Mouse (Mus musculus) E14TG2a.4 (cell line): ENCODE measurements at regions not wholly inside any gene's neighbourhood (a gene's known extent, or its start where the extent isn't known, plus 50 kb on each side); places are given as distances from the start of the nearest gene placed in this dataset.

Experiments
- H3K27me3 ChIP-seq: 2 replicates; pipeline ENCODE4 v1.6.1; 2014; ENCODE audit warnings: low read length, control low read depth; ENCODE audit not compliant: insufficient read depth
- H3K36me3 ChIP-seq: 2 replicates; pipeline ENCODE4 v1.6.1; 2014; ENCODE audit warnings: low read length, control low read depth; ENCODE audit not compliant: insufficient read depth
- H3K4me1 ChIP-seq: replicated peaks from 2 replicates; pipeline ENCODE4 v1.6.1; 2014; ENCODE audit warnings: low read depth, low read length, control low read depth
- H3K4me3 ChIP-seq: replicated peaks from 2 replicates; pipeline ENCODE4 v1.5.1; 2014; ENCODE audit warnings: mild to moderate bottlenecking, low read length
- H3K9me3 ChIP-seq: 2 replicates; pipeline ENCODE4 v1.6.1; 2014; ENCODE audit warnings: low read length, control low read depth
- CTCF ChIP-seq: conservative IDR thresholded peaks from 2 replicates; pipeline ENCODE4 v1.5.1; 2014; ENCODE audit warnings: low read length
- NANOG ChIP-seq: IDR thresholded peaks from 2 replicates; pipeline ENCODE4 v1.6.1; 2014; ENCODE audit warnings: borderline replicate concordance, low read length, mixed read lengths
- POU5F1 ChIP-seq: IDR thresholded peaks from 2 replicates; pipeline ENCODE4 v1.6.1; 2014; ENCODE audit warnings: low read length, borderline replicate concordance

GRCm38 (mm10) chr12:12882931-12883553 lies 58.7 kb downstream of the Mycn start:
- Histone ChIP-seq H3K4me1 (peaks cover 60% of the 10 kb centered on the region), H3K4me3 (no peak overlapping the region), H3K27me3 (no peaks in the 10 kb centered on the region), H3K36me3 (no peaks in the 10 kb centered on the region), H3K9me3 (no peaks in the 10 kb centered on the region)
- no peak for TF ChIP-seq POU5F1
- no peak for TF ChIP-seq CTCF
- no peak for TF ChIP-seq NANOG

GRCm38 (mm10) chr12:12878031-12878430 lies 63.7 kb downstream of the Mycn start:
- TF ChIP-seq NANOG: no peak
- no peak for TF ChIP-seq CTCF
- no peaks in the 10 kb centered on the region for H3K36me3 ChIP-seq

GRCm38 (mm10) chr12:12877539-12877938 lies 64.2 kb downstream of the Mycn start:
- Histone ChIP-seq H3K4me1 (peaks cover 87% of the 10 kb centered on the region), H3K9me3 (no peaks in the 10 kb centered on the region), H3K4me3 (no peak overlapping the region), H3K27me3 (no peaks in the 10 kb centered on the region), H3K36me3 (no peaks in the 10 kb centered on the region)
- no peak for TF ChIP-seq NANOG

More at GRCm38 (mm10) chr12:12878031-12878430, 63.7 kb downstream of the Mycn start:
- Histone ChIP-seq H3K27me3 (no peaks in the 10 kb centered on the region), H3K9me3 (no peaks in the 10 kb centered on the region), H3K4me1 (peaks cover 82% of the 10 kb centered on the region), H3K4me3 (no peak overlapping the region)

- Histone ChIP-seq H3K36me3 (no peaks in the 10 kb centered on the region), H3K9me3 (no peaks in the 10 kb centered on the region), H3K27me3 (no peaks in the 10 kb centered on the region), H3K4me1 (peaks cover 92% of the 10 kb centered on the region), H3K4me3 (no peak overlapping the region; the same call in 1 of the 2 replicates)
- TF ChIP-seq NANOG (no peak), CTCF (no peak), POU5F1 (no peak)
Observed at GRCm38 (mm10) chr12:12875976-12876745, 65.6 kb downstream of the Mycn start.

GRCm38 (mm10) chr12:12873551-12873950 lies 68.2 kb downstream of the Mycn start:
- TF ChIP-seq POU5F1 (no peak), CTCF (no peak), NANOG (no peak)
- H3K9me3 ChIP-seq: no peaks in the 10 kb centered on the region
- H3K4me1 ChIP-seq: peaks cover 84% of the 10 kb centered on the region
- no peaks in the 10 kb centered on the region for H3K27me3 ChIP-seq
- peak overlapping the region; percentile 64 for H3K4me3 ChIP-seq
- H3K36me3 ChIP-seq: no peaks in the 10 kb centered on the region

- Histone ChIP-seq H3K9me3 (no peaks in the 10 kb centered on the region), H3K4me1 (peaks cover 80% of the 10 kb centered on the region), H3K36me3 (no peaks in the 10 kb centered on the region), H3K27me3 (no peaks in the 10 kb centered on the region), H3K4me3 (peak overlapping the region; percentile 64)
- TF ChIP-seq NANOG (no peak), CTCF (no peak), POU5F1 (no peak)
Observed at GRCm38 (mm10) chr12:12872974-12873373, 68.7 kb downstream of the Mycn start.

- no peaks in the 10 kb centered on the region for H3K36me3 ChIP-seq
- H3K4me1 ChIP-seq: peaks cover 71% of the 10 kb centered on the region
- H3K4me3 ChIP-seq: 0 out of 2 replicates have a peak overlapping the region, but pooled peaks have one; percentile 14
- no peak for TF ChIP-seq NANOG
- 0 out of 2 replicates have a peak, but pooled peaks cover 3% of the 10 kb centered on the region for H3K27me3 ChIP-seq
- no peaks in the 10 kb centered on the region for H3K9me3 ChIP-seq
Observed at GRCm38 (mm10) chr12:12871272-12871671, 70.4 kb downstream of the Mycn start.

- H3K4me1 ChIP-seq: peaks cover 25% of the 10 kb centered on the region
- no peaks in the 10 kb centered on the region for H3K36me3 ChIP-seq
- H3K4me3 ChIP-seq: no peak overlapping the region
- 0 out of 2 replicates have a peak, but pooled peaks cover 3% of the 10 kb centered on the region for H3K27me3 ChIP-seq
- no peak for TF ChIP-seq POU5F1
- no peak for TF ChIP-seq NANOG
- TF ChIP-seq CTCF: no peak
- H3K9me3 ChIP-seq: no peaks in the 10 kb centered on the region
Observed at GRCm38 (mm10) chr12:12866590-12866989, 75.1 kb downstream of the Mycn start.
